Mouse (Mus musculus): ENCODE measurements around the gene Csrnp1. TPM values are rescaled to one million over a fixed set of nuclear protein-coding genes. Genes with fewer than 3 reads are reported as not detected.

Csrnp1 gene
- total RNA-seq, 4 experiments from 2014 or later = 12.1 to 24.1 (median 14.6) TPM

DNA sequence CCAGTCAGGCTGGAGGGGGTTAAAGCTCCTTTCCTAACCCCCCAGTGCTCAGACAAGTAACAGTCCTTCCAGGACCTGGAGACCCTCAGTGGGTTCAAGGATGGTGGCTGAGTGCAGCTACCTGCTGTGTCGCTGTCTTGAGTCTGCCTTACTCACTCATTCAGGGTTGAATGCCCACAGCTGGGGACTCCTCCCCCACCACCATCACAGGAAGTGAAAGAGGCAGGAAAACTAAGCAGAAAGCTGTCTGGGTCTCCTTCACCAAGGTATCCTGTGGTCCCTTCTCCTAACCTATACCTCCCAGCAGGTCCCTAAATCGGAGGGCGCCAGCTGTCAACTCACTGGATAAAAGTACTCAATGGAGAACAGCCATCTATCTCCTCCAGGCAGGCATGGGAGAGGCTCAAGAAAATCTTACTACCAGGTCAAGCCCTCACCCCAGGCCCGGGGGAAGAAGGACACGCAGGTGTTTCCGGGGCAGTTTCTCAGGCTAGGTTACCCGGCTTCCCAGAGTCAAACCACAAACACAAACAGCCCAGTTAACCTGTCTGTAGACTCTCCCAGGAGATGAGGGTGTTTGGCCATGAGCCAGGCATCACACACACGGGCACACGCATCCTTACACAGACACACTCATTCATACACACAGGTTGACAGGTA lies 6.2 kb downstream of the Csrnp1 start:
- no peak for DNase-seq (ENCODE audit: low spot score in 2 of 2)

- peak in 1 of 2 experiments; percentile 63 for DNase-seq (ENCODE audit: low spot score in 2 of 2)
Measured at GRCm38 (mm10) chr9:119977557-119978060, 6.8 kb downstream of the Csrnp1 start.

GRCm38 (mm10) chr9:119976704-119977556 lies 7.5 kb downstream of the Csrnp1 start:
- no peak for DNase-seq (ENCODE audit: low spot score in 2 of 2)

GRCm38 (mm10) chr9:119975286-119975685 lies 9.2 kb downstream of the Csrnp1 start:
- DNase-seq (ENCODE audit: low spot score in 2 of 2) = no peak

- no peak for DNase-seq (ENCODE audit: low spot score in 2 of 2)
Measured at GRCm38 (mm10) chr9:119974609-119975008, 9.8 kb downstream of the Csrnp1 start.

- no peak for DNase-seq (ENCODE audit: low spot score in 2 of 2)
Measured at GRCm38 (mm10) chr9:119973869-119974520, 10.5 kb downstream of the Csrnp1 start.

DNA sequence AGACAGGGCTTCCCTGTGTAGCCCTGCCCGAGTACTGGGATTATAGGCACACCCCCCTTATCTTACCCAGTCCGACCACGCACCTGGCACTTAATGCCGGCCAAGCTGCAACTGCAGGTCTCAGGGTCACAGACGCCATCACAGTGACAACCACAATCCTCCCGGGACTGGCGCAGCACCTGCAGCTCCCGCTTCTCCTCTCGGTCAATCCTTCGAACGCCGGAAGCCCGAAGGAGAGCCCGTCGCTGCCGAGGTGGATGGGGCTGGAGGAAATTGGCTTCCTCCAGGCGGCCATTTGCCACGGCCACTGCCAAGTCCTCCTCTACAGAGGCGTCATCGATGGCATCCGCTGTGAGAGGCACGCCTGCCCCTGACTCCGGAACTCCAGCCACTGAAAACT lies 11.2 kb downstream of the Csrnp1 start:
- no peak for DNase-seq (ENCODE audit: low spot score in 2 of 2)

DNA sequence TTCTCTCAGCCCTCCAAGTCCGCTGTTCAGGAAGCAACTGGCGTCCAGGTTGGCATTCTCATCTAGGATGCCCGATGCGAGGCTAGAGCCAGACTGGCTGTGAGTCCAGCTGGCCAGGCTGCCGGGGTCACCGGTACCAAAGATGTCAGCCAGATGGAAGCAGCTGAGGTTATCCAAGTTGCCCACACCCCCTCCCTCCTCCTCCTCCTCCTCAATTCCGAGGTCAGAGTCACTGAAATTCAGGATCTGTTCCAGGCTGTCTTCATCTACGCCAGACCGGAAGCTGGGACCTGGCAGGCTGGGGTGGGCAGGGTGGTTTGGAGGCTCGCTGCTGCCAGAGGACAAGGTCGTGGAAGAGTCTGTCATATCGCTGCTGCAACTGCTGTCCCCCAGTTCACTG lies 11.9 kb downstream of the Csrnp1 start:
- DNase-seq (ENCODE audit: low spot score in 2 of 2) = no peak

GRCm38 (mm10) chr9:119972166-119972565 lies 12.3 kb downstream of the Csrnp1 start:
- no peak for DNase-seq (ENCODE audit: low spot score in 2 of 2)

- DNase-seq (ENCODE audit: low spot score in 2 of 2) = peak in 1 of 2 experiments; percentile 63
Measured at GRCm38 (mm10) chr9:119970763-119971656, 13.4 kb downstream of the Csrnp1 start.

GRCm38 (mm10) chr9:119970221-119970620 lies 14.2 kb downstream of the Csrnp1 start:
- no peak for DNase-seq (ENCODE audit: low spot score in 2 of 2)

DNA sequence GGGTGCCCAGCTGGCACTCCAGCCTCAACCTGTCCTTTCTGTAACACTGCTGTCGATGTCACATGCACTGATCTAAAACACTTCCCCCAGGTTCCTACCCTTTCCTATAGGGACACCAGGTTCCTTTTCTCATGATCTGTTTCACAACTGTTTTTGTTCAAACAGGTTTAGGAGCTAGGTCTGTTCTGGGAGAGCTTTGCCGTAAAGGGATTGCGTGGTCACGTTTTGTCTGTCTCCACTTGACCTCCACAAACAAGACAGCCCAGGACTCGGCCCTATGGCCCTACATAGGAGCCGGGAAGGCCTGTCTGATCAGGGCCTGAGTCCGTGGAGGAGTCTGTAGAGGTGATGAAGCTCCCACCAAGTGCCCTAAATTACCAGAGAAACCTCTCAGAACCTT lies 14.6 kb downstream of the Csrnp1 start:
- no peak for DNase-seq (ENCODE audit: low spot score in 2 of 2)

- DNase-seq (ENCODE audit: low spot score in 2 of 2) = no peak
Measured at GRCm38 (mm10) chr9:119966221-119966910, 18.1 kb downstream of the Csrnp1 start.

DNA sequence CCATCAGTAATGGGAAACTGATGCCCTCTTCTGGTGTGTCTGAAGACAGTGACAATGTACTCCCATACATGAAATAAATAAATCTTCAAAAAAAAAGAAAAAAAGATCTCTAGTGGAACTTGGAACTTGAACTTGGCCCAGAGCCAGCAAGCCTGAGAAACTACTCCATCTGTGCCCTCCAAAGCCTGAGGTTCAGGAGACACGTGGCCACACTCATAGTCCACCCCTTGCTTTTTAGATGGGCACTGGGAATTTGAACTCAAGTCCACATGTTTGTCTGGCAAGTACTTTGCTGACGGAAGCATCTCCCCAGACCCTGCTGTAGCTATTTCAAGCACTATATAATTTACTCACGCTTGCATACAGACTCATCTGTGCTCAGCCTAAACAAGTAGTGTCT lies 19.3 kb downstream of the Csrnp1 start:
- no peak for DNase-seq (ENCODE audit: low spot score in 2 of 2)

GRCm38 (mm10) chr9:119964206-119964605 lies 20.3 kb downstream of the Csrnp1 start:
- no peak for DNase-seq (ENCODE audit: low spot score in 2 of 2)

DNA sequence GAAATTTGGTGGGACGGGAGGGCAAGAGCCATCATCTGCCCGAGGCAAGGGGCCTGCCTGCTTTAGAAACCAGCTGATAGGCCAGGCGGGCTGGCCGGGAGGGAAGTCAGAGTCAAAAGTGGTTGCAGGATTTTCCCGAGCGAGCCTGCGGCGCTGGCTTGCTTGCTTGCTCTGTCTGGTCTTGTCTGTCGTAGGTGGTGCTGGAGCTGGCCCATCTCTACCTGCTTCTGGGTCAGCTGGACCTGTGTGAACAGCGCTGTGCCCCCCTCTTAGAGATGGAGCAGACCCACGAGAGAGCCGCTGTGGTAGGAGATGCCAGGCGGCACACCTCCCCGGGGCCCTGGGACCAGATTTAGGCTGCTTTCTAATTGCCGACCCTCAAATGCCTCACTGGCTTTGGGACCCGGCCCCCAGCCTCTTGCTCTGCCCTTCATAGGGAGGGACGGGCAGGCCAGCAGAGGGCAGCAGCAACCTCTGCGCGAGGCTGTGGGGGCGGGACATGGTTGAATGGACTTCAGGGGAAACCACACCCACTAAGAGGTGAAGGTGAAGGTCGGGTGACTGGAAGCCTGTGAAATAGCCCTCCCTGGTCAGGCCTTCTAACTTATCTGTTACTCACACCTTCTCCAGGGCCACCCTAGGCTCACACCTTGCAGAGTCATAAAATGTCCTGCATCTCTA lies 21.3 kb downstream of the Csrnp1 start:
- no peak for DNase-seq (ENCODE audit: low spot score in 2 of 2)

DNA sequence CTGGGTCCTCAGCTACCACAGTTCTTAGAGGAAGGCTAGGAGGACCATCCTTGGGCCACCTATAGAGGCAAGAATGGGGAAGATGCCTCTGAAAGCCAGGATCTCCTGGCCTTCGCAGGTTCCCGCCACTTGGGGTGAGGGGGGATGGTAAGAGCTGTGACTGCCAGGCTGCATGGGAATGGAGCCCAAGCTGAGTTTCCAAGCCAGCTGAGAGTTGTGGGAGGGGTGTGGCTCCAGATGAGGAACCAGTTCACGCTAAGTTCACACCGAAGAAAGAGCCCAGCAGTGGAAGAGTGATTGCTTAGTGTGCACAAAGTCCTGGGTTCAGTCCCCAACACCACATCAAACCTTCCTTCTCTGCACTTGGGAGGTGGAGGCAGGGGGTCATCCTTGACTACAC lies 22.2 kb downstream of the Csrnp1 start:
- no peak for DNase-seq (ENCODE audit: low spot score in 2 of 2)

- no peak for DNase-seq (ENCODE audit: low spot score in 2 of 2)
Measured at GRCm38 (mm10) chr9:119958835-119959234, 25.6 kb downstream of the Csrnp1 start.

DNA sequence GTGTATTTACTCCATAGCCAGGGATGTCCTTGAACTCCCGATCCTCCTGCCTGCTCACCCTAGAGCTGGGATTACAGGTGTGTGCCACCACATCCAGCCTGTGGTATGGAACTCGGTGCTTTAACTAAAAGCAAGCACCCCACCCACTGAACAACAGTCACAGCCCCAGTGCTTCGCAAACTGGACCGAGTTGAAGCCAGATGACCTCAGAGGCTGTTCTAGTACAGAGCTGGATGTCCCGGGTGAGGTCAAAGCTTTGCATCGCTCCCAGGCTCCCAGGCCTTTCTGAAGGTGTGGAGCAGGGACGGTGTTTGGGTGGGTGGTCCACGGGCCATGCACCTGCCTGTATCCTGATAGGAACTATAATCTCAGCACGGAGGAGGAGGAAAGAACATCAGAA lies 33.1 kb downstream of the Csrnp1 start:
- no peak for DNase-seq (ENCODE audit: low spot score in 2 of 2)

GRCm38 (mm10) chr9:119950434-119950833 lies 34.0 kb downstream of the Csrnp1 start:
- DNase-seq (ENCODE audit: low spot score in 2 of 2) = no peak
